Mouse (Mus musculus) right cerebral cortex, postnatal 4 days (tissue): ENCODE results near the gene Ppp3ca.

ENCODE experiments used
- DNase-seq: peaks from one replicate; pipeline ENCODE4 v3.0.0-alpha.2; 2022

The Ppp3ca gene

GRCm38 (mm10) chr3:136768775-136769485 is 99.0 kb downstream of the Ppp3ca start:
- DNase-seq = no peak

- DNase-seq = no peak
These were observed 99.6 kb downstream of the Ppp3ca start for GRCm38 (mm10) chr3:136769486-136769882.

- no peak for DNase-seq
These were observed 101.8 kb downstream of the Ppp3ca start for GRCm38 (mm10) chr3:136771700-136772099.

GRCm38 (mm10) chr3:136773217-136773616 is 103.3 kb downstream of the Ppp3ca start:
- no peak for DNase-seq

- DNase-seq = no peak
These were observed 104.3 kb downstream of the Ppp3ca start for GRCm38 (mm10) chr3:136774196-136774595.

GRCm38 (mm10) chr3:136776525-136776924 is 106.6 kb downstream of the Ppp3ca start:
- no peak for DNase-seq

- DNase-seq = no peak
These were observed 107.5 kb downstream of the Ppp3ca start for GRCm38 (mm10) chr3:136777380-136777779.

- DNase-seq = no peak
These were observed 107.9 kb downstream of the Ppp3ca start for GRCm38 (mm10) chr3:136777787-136778216.

GRCm38 (mm10) chr3:136780321-136780720 is 110.4 kb downstream of the Ppp3ca start:
- no peak for DNase-seq

GRCm38 (mm10) chr3:136782058-136782457 is 112.1 kb downstream of the Ppp3ca start:
- no peak for DNase-seq

- DNase-seq = no peak
These were observed 115.8 kb downstream of the Ppp3ca start for GRCm38 (mm10) chr3:136785686-136786085.

- DNase-seq = no peak
These were observed 120.4 kb downstream of the Ppp3ca start for GRCm38 (mm10) chr3:136790261-136790871.

GRCm38 (mm10) chr3:136791404-136791803 is 121.5 kb downstream of the Ppp3ca start:
- no peak for DNase-seq

GRCm38 (mm10) chr3:136791946-136792345 is 122.0 kb downstream of the Ppp3ca start:
- no peak for DNase-seq

- DNase-seq = no peak
These were observed 123.5 kb downstream of the Ppp3ca start for GRCm38 (mm10) chr3:136793411-136793810.

GRCm38 (mm10) chr3:136794426-136795217 is 124.7 kb downstream of the Ppp3ca start:
- no peak for DNase-seq

- DNase-seq = no peak
These were observed 129.0 kb downstream of the Ppp3ca start for GRCm38 (mm10) chr3:136798896-136799295.

- DNase-seq = no peak
These were observed 132.7 kb downstream of the Ppp3ca start for GRCm38 (mm10) chr3:136802595-136802994.

- DNase-seq = no peak
These were observed 136.0 kb downstream of the Ppp3ca start for GRCm38 (mm10) chr3:136805897-136806296.

- no peak for DNase-seq
These were observed 140.3 kb downstream of the Ppp3ca start for GRCm38 (mm10) chr3:136810271-136810670.

- no peak for DNase-seq
These were observed 142.2 kb downstream of the Ppp3ca start for GRCm38 (mm10) chr3:136812162-136812561.

- no peak for DNase-seq
These were observed 142.9 kb downstream of the Ppp3ca start for GRCm38 (mm10) chr3:136812791-136813190.

- DNase-seq = no peak
These were observed 144.0 kb downstream of the Ppp3ca start for GRCm38 (mm10) chr3:136813886-136814285.

GRCm38 (mm10) chr3:136814916-136815315 is 145.0 kb downstream of the Ppp3ca start:
- DNase-seq = no peak
